Mouse (Mus musculus): Measurements from ENCODE around the gene Acot4. TPM values are rescaled to one million over a fixed set of nuclear protein-coding genes. Genes with fewer than 3 reads are reported as not detected.
"Not testable (repeated sequence)": the region's sequence is repeated elsewhere in the genome, so short reads cannot be mapped to it uniquely, and the experiment has no call there.

Acot4 gene
- polyA plus RNA-seq, 1 experiment from 2014 or later: 0.75 TPM

GRCm38 (mm10) chr12:84094666-84095065 lies 56.5 kb downstream of the Acot4 start:
- not testable (repeated sequence) for H3K36me3 ChIP-seq; H3K27me3 ChIP-seq; H3K27ac ChIP-seq; H3K4me2 ChIP-seq (replicated peaks); H3K9ac ChIP-seq; ATAC-seq (ENCODE audit: insufficient number of reproducible peaks, insufficient read depth, low FRiP score, low TSS enrichment); H3K4me3 ChIP-seq; H3K4me1 ChIP-seq
- peaks cover 15% of the 10 kb centered on the region; the same call in 1 of the 2 replicates for H3K9me3 ChIP-seq
- 91% methylated on average over 5 of the region's 5 CpGs for WGBS

Other genes with a start within 250 kb of the Acot4 start
- 38.7 and 40.2 TPM in 2 replicates for gene Numb, start 116.4 kb upstream of the Acot4 start, polyA plus RNA-seq (2016; fragmentation: Nextera tagmentation; extraction: Ambion mirVana)
- gene Riox1, start 87.8 kb upstream of the Acot4 start, polyA plus RNA-seq (2016; fragmentation: Nextera tagmentation; extraction: Ambion mirVana): 19.6 and 22.6 TPM in 2 replicates
- not detected in 2 replicates for gene Heatr4, start 53.5 kb upstream of the Acot4 start, polyA plus RNA-seq (2016; fragmentation: Nextera tagmentation; extraction: Ambion mirVana)
- gene Acot2, start 50.5 kb upstream of the Acot4 start, polyA plus RNA-seq (2016; fragmentation: Nextera tagmentation; extraction: Ambion mirVana): 19.3 and 20.8 TPM in 2 replicates
- gene Acot1, start 28.9 kb upstream of the Acot4 start, polyA plus RNA-seq (2016; fragmentation: Nextera tagmentation; extraction: Ambion mirVana): 37.2 and 39.7 TPM in 2 replicates
- not detected in 2 replicates for gene Gm49366, start 556 bp downstream of the Acot4 start, polyA plus RNA-seq (2016; fragmentation: Nextera tagmentation; extraction: Ambion mirVana)
- 0.38 and 0.49 TPM in 2 replicates for gene Acot3, start 13.8 kb downstream of the Acot4 start, polyA plus RNA-seq (2016; fragmentation: Nextera tagmentation; extraction: Ambion mirVana)
- gene Acot5, start 30.9 kb downstream of the Acot4 start, polyA plus RNA-seq (2016; fragmentation: Nextera tagmentation; extraction: Ambion mirVana): not detected in 2 replicates
- 1.2 and 1.3 TPM in 2 replicates for gene Acot6, start 62.3 kb downstream of the Acot4 start, polyA plus RNA-seq (2016; fragmentation: Nextera tagmentation; extraction: Ambion mirVana)
- 7.5 and 8.8 TPM in 2 replicates for gene Dnal1, start 76.0 kb downstream of the Acot4 start, polyA plus RNA-seq (2016; fragmentation: Nextera tagmentation; extraction: Ambion mirVana)
- 1.4 and 1.5 TPM in 2 replicates for gene Pnma1, start 110.1 kb downstream of the Acot4 start, polyA plus RNA-seq (2016; fragmentation: Nextera tagmentation; extraction: Ambion mirVana)
- 7.9 and 9.0 TPM in 2 replicates for gene Elmsan1, start 180.5 kb downstream of the Acot4 start, polyA plus RNA-seq (2016; fragmentation: Nextera tagmentation; extraction: Ambion mirVana)
- 12.5 and 13.0 TPM in 2 replicates for gene Ptgr2, start 246.9 kb downstream of the Acot4 start, polyA plus RNA-seq (2016; fragmentation: Nextera tagmentation; extraction: Ambion mirVana)